Mouse (Mus musculus): ENCODE results near the gene Hapln2.
A peak's percentile ranks its signal among the peaks of the same experiment; 100 is the strongest.

The Hapln2 gene

GRCm38 (mm10) chr3:87980085-87980484, 47.3 kb downstream of the Hapln2 start:
- no peak for DNase-seq

- DNase-seq = no peak
Measured at GRCm38 (mm10) chr3:87979493-87979892, 47.9 kb downstream of the Hapln2 start.

- peak; percentile 74 for DNase-seq
Measured at GRCm38 (mm10) chr3:87974381-87974987, 52.9 kb downstream of the Hapln2 start.

GRCm38 (mm10) chr3:87973593-87974380, 53.6 kb downstream of the Hapln2 start:
- DNase-seq = no peak

GRCm38 (mm10) chr3:87972776-87973175, 54.6 kb downstream of the Hapln2 start:
- no peak for DNase-seq

DNA sequence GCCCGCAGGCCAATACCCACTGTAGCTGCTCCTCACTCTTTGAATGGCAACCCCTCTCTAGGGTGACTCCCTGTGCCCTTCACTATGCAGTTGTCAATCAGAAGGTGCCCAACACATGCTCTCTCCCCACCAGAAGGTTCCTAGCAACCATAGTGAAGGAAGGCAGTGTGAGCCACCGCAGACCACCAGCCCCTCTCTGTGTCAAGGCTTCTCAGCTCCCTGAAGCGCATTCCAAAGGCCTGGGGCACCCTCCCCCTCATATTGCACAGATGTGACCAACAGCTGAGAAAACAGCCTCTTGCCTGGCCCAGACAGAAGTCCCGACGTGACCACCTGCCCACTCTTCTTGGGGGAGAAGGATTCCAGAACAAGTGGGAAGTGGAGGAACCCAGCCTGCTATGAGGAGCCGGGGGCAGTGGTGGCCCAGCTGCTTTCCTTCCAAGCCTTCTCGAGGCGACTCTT, 55.1 kb downstream of the Hapln2 start:
- DNase-seq = no peak

All from lung, postnatal 10 days (tissue).